Mouse (Mus musculus) left cerebral cortex, postnatal 10 days (tissue): ENCODE results near the gene Rps6kc1. TPM values are rescaled to one million over a fixed set of nuclear protein-coding genes. Genes with fewer than 3 reads are reported as not detected.
"Not testable (repeated sequence)": the region's sequence is repeated elsewhere in the genome, so short reads cannot be mapped to it uniquely, and the experiment has no call there.

Experiments used
- DNase-seq, 2 experiments: peaks; one replicate each; pipeline ENCODE4 v3.0.0; 2021 to 2022; ENCODE audit warnings: low spot score in 2 of 2, mixed read lengths in 1 of 2; ENCODE audit errors: extremely low spot score in 1 of 2
- intact Hi-C: fragments of 180-260 bp; cut with DNase I; formaldehyde crosslinking; loops from one replicate; pipeline ENCODE4 v1.15.1; 2025
- total RNA-seq, 2 experiments: library from RNA; stranded (reverse); gene quantifications; 2 replicates each; pipeline ENCODE4 v1.2.3; 2021

Gene Rps6kc1
- total RNA-seq: 10 to 100 TPM; 68.2 to 72.6 TPM

- peak; percentile 83 to 93 for DNase-seq
- intact Hi-C loops: no loop called here
These were observed at the start of gene Rps6kc1 for GRCm38 (mm10) chr1:190911415-190912123. Gene Rps6kc1 (minus strand): TSS chr1:190911770.

GRCm38 (mm10) chr1:190958821-190959220 is 47.3 kb upstream of the Rps6kc1 start:
- no peak for DNase-seq
- intact Hi-C loops: loop anchor here (5.0 kb wide), 1 partner anchor 48 kb away; no protein-coding TSS in a partner anchor

GRCm38 (mm10) chr1:190953009-190953408 is 41.4 kb upstream of the Rps6kc1 start:
- no peak for DNase-seq
- intact Hi-C loops: no loop called here

- no peak for DNase-seq
- intact Hi-C loops: no loop called here
These were observed 39.4 kb upstream of the Rps6kc1 start for GRCm38 (mm10) chr1:190951014-190951413.

GRCm38 (mm10) chr1:190948846-190949245 is 37.3 kb upstream of the Rps6kc1 start:
- no peak for DNase-seq
- intact Hi-C loops: no loop called here

- intact Hi-C loops: no loop called here
- no peak for DNase-seq
These were observed 36.9 kb upstream of the Rps6kc1 start for GRCm38 (mm10) chr1:190948439-190948838.

- DNase-seq: no peak
- intact Hi-C loops: no loop called here
These were observed 36.4 kb upstream of the Rps6kc1 start for GRCm38 (mm10) chr1:190947986-190948385.

- peak; percentile 64 to 76 for DNase-seq
- intact Hi-C loops: loop anchor here (5.0 kb wide), 1 partner anchor 133 kb away; no protein-coding TSS in a partner anchor
These were observed 32.7 kb upstream of the Rps6kc1 start for GRCm38 (mm10) chr1:190944109-190944760.

GRCm38 (mm10) chr1:190939803-190940202 is 28.2 kb upstream of the Rps6kc1 start:
- DNase-seq: no peak
- intact Hi-C loops: loop anchor here (5.0 kb wide), 1 partner anchor 137 kb away; no protein-coding TSS in a partner anchor

- no peak for DNase-seq
- intact Hi-C loops: no loop called here
These were observed 18.6 kb upstream of the Rps6kc1 start for GRCm38 (mm10) chr1:190930181-190930580.

- no peak for DNase-seq
- intact Hi-C loops: no loop called here
These were observed 17.6 kb upstream of the Rps6kc1 start for GRCm38 (mm10) chr1:190929010-190929695.

GRCm38 (mm10) chr1:190928370-190929009 is 16.9 kb upstream of the Rps6kc1 start:
- DNase-seq: peak; percentile 94 to 99
- intact Hi-C loops: no loop called here

GRCm38 (mm10) chr1:190927751-190928369 is 16.3 kb upstream of the Rps6kc1 start:
- intact Hi-C loops: no loop called here
- no peak for DNase-seq

GRCm38 (mm10) chr1:190927311-190927710 is 15.7 kb upstream of the Rps6kc1 start:
- DNase-seq: no peak
- intact Hi-C loops: no loop called here

GRCm38 (mm10) chr1:190924812-190925211 is 13.2 kb upstream of the Rps6kc1 start, which contains the start of gene Angel2:
Gene Angel2 (plus strand): TSS chr1:190925112.
- intact Hi-C loops, DNase-seq: not testable (repeated sequence)

GRCm38 (mm10) chr1:190919725-190920469 is 8.3 kb upstream of the Rps6kc1 start:
- DNase-seq: no peak
- intact Hi-C loops: no loop called here

- intact Hi-C loops: no loop called here
- DNase-seq: peak; percentile 36 to 69
These were observed 7.4 kb upstream of the Rps6kc1 start for GRCm38 (mm10) chr1:190918938-190919337.

GRCm38 (mm10) chr1:190912623-190913022 is 1.1 kb upstream of the Rps6kc1 start:
- DNase-seq: no peak
- intact Hi-C loops: no loop called here
